Mouse (Mus musculus): ENCODE measurements around the gene Catspere2.

Catspere2 gene

DNA sequence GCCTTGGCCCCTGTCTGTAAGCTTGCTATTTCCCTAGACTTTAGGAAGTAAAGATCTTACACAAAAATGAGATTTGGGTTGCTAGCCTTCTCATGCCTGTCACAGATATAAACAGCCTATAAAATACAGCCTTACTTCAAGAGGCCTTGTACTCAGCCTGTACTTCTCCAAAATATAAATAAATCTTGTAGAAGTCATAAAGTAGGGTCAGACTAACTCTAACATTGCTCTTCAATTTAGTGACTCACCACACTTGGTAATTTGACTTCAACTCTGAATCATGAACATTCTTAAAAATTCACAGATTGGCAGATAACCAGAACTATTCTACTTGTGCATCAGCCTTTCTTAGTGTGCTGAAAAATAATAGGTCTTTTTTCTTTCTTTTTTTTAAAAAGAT lies 233.9 kb downstream of the Catspere2 start:
- in situ Hi-C loops (cut with MboI, MseI), result no loop called here

DNA sequence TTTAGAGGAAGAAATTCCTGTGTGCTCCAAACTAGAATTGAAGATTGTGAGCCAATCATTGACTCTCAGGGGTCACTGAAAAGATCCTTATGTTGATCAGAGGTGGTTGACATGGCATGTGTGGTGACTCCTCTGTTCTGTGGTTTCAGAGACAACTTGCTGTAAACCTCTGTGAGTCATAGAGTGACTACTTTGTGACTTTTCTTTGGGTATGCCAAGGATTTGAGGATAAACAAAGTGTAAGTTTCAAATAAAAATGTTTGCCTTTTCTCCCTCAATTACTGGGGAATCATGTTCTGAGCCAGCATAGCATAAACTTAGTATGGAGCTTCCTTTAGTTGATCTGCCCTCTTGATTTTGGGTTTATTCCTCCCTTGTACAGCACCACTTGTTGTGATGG lies 235.1 kb downstream of the Catspere2 start:
- in situ Hi-C loops (cut with MboI, MseI), result no loop called here

DNA sequence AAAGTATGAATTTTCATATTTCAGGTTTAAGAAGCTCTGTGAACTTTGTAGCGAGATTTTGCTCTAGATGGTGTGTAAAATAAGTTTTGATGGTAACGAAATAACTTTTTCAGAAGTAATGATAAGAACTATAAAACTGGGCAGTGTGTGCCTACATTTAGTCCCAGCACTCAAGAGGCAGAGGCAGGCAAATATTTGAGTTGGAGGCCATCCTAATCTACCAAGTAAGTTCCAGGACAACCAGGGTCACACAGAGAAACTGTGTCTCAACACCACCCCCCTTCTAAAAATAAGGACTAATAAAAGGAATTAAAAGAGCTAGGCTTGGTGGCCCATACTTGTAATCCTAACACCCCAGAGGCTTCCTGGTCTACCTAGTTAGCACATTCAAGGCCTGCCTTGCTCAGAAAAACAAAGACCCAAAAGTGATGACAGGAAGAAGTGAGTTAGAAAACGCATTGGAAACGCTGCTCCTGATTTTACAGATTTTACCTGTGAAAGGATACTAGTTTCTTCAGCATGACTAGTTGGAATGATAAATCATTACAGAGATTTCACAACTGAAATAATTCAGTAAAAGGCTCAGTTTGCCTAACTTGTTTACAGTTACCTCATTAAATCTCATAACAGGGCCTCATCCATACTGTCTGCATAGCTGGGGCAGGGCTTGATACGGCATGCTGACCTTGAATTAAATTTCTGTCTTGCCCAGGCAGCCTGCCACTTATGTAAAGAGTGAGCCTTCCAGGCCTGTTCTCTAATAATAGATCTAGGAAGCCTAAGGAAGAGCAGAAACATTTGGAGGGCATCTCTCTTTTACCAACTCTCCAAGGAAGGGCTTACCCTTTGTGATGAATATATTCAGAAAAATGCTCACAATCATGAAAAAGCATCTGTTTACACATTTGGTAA lies 236.2 kb downstream of the Catspere2 start:
- in situ Hi-C loops (cut with MboI, MseI), result no loop called here

Data from T-helper 2 cell (primary cell).